Mouse (Mus musculus) ES-E14 (cell line): ENCODE measurements around the gene Atf7ip. TPM values are rescaled to one million over a fixed set of nuclear protein-coding genes. Genes with fewer than 3 reads are reported as not detected.

ENCODE experiments used
- DNase-seq: peaks from one replicate; pipeline ENCODE4 v3.0.0-alpha.2; 2013; ENCODE audit warnings: low read depth, low spot score
- H3K27ac ChIP-seq: 2 replicates; pipeline ENCODE4 v1.5.1; 2012; ENCODE audit warnings: low read depth, mild to moderate bottlenecking, low read length, moderate library complexity, mixed read lengths; ENCODE audit not compliant: poor library complexity, insufficient read depth, severe bottlenecking
- H3K36me3 ChIP-seq: 2 replicates; pipeline ENCODE4 v1.6.1; 2012; ENCODE audit warnings: mild to moderate bottlenecking, low read length, moderate library complexity, mixed read lengths; ENCODE audit not compliant: control insufficient read depth, poor library complexity, insufficient read depth, severe bottlenecking
- H3K4me1 ChIP-seq, 2 experiments: fragments of 150-350 bp in 1 of 2; sonication (generic) in 1 of 2; 2 replicates each; pipeline ENCODE4 v1.6.1; 2012; ENCODE audit warnings: low read length in 2 of 2, mild to moderate bottlenecking in 1 of 2, mixed read lengths in 1 of 2; ENCODE audit not compliant: control insufficient read depth in 2 of 2, insufficient read depth in 2 of 2, poor library complexity in 1 of 2
- H3K4me3 ChIP-seq, 2 experiments: fragments of 150-350 bp in 1 of 2; sonication (generic) in 1 of 2; 2 replicates each; pipeline ENCODE4 v1.5.1; 2012; ENCODE audit warnings: low read length in 2 of 2, low read depth in 1 of 2, mild to moderate bottlenecking in 1 of 2, mixed read lengths in 1 of 2; ENCODE audit not compliant: insufficient read depth in 1 of 2, poor library complexity in 1 of 2, severe bottlenecking in 1 of 2
- H3K9ac ChIP-seq: 2 replicates; pipeline ENCODE4 v1.6.1; 2012; ENCODE audit warnings: low read depth, mild to moderate bottlenecking, low read length, mixed read lengths; ENCODE audit not compliant: poor library complexity, insufficient read depth, severe bottlenecking
- H3K9me3 ChIP-seq: fragments of 150-350 bp; sonication (generic); 2 replicates; pipeline ENCODE4 v1.6.1; 2012; ENCODE audit warnings: low read depth, mild to moderate bottlenecking, low read length; ENCODE audit not compliant: control insufficient read depth, insufficient read depth
- CHD2 ChIP-seq: IDR thresholded peaks from 2 replicates; pipeline ENCODE4 v1.6.1; 2014; ENCODE audit warnings: mild to moderate bottlenecking, low read depth, low read length, inconsistent platforms
- HCFC1 ChIP-seq: IDR thresholded peaks from 2 replicates; pipeline ENCODE4 v1.6.1; 2012; ENCODE audit warnings: low read length, inconsistent platforms, borderline replicate concordance; ENCODE audit not compliant: insufficient read depth
- MAFK ChIP-seq: IDR thresholded peaks from 2 replicates; pipeline ENCODE4 v1.6.1; 2014; ENCODE audit warnings: mild to moderate bottlenecking, low read depth, low read length, inconsistent platforms; ENCODE audit not compliant: insufficient read depth
- ZC3H11A ChIP-seq: IDR thresholded peaks from 2 replicates; pipeline ENCODE4 v1.6.1; 2012; ENCODE audit warnings: low read depth, mild to moderate bottlenecking, inconsistent platforms, low read length, borderline replicate concordance
- ZNF384 ChIP-seq: IDR thresholded peaks from 2 replicates; pipeline ENCODE4 v1.6.1; 2012; ENCODE audit warnings: low read depth, low read length, inconsistent platforms
- in situ Hi-C, 2 experiments: fragments of 600-800 bp; cut with MboI; formaldehyde crosslinking; loops; one replicate each; pipeline ENCODE4 v1.15.1; 2025; ENCODE audit warnings: low sequenced_read_pairs in 2 of 2, inconsistent platforms in 1 of 2; ENCODE audit not compliant: unreplicated experiment in 2 of 2
- total RNA-seq: library from RNA; depleted of rRNA; stranded (reverse); fragments of 300-350 nt; gene quantifications from 2 replicates; pipeline ENCODE4 v1.2.3, GENCODE M21; 2012

The Atf7ip gene
- total RNA-seq, 1 experiment, result 26.8 TPM

GRCm38 (mm10) chr6:136535176-136535575 lies 29.2 kb downstream of the Atf7ip start:
- Histone ChIP-seq H3K9me3 (no peaks in the 10 kb centered on the region), H3K27ac (no peak overlapping the region), H3K36me3 (peaks cover 2% of the 10 kb centered on the region), H3K4me3 (no peak overlapping the region), H3K4me1 (peaks cover 5 to 6% of the 10 kb centered on the region in 2 experiments; a peak in 2 of 4 replicates), H3K9ac (no peak overlapping the region)
- DNase-seq, result no peak
- in situ Hi-C loops, result no loop called here
- TF ChIP-seq MAFK, result no peak
- TF ChIP-seq CHD2, result no peak
- no peak for TF ChIP-seq ZNF384
- no peak for TF ChIP-seq HCFC1
- no peak for TF ChIP-seq ZC3H11A

- H3K9me3 ChIP-seq, result no peaks in the 10 kb centered on the region
- peaks cover 2% of the 10 kb centered on the region for H3K36me3 ChIP-seq
- H3K9ac ChIP-seq, result no peak overlapping the region
- no peak overlapping the region for H3K4me3 ChIP-seq
- no peak overlapping the region for H3K27ac ChIP-seq
- no peak for DNase-seq
- no peak for TF ChIP-seq MAFK
- no peak for TF ChIP-seq HCFC1
- no peak for TF ChIP-seq CHD2
- no peak for TF ChIP-seq ZNF384
- H3K4me1 ChIP-seq, result peaks cover 2 to 6% of the 10 kb centered on the region in 2 experiments; a peak in 3 of 4 replicates
- in situ Hi-C loops, result no loop called here
Observed at GRCm38 (mm10) chr6:136536121-136536520, 30.2 kb downstream of the Atf7ip start.

- DNase-seq, result no peak
- TF ChIP-seq HCFC1, result no peak
- TF ChIP-seq ZC3H11A, result no peak
- TF ChIP-seq ZNF384, result no peak
- no peak for TF ChIP-seq CHD2
- TF ChIP-seq MAFK, result no peak
- no peaks in the 10 kb centered on the region for H3K36me3 ChIP-seq
- H3K4me3 ChIP-seq, result no peak overlapping the region
- no peaks in the 10 kb centered on the region for H3K9me3 ChIP-seq
- H3K27ac ChIP-seq, result no peak overlapping the region
- no peak overlapping the region for H3K9ac ChIP-seq
- peaks cover 3 to 13% of the 10 kb centered on the region in 2 experiments for H3K4me1 ChIP-seq
- in situ Hi-C loops, result loop anchor here in 1 of 2 experiments (10.0 kb wide), 1 partner anchor 117 kb away; no protein-coding TSS in a partner anchor
Observed at GRCm38 (mm10) chr6:136541350-136541749, 35.4 kb downstream of the Atf7ip start.

- in situ Hi-C loops, result loop anchor here in 1 of 2 experiments (10.0 kb wide), 1 partner anchor 117 kb away; no protein-coding TSS in a partner anchor
- no peaks in the 10 kb centered on the region for H3K9me3 ChIP-seq
- DNase-seq, result no peak
- H3K9ac ChIP-seq, result no peak overlapping the region
- no peak overlapping the region for H3K27ac ChIP-seq
- no peak for TF ChIP-seq CHD2
- TF ChIP-seq HCFC1, result no peak
- no peak for TF ChIP-seq ZC3H11A
- TF ChIP-seq ZNF384, result no peak
- no peak for TF ChIP-seq MAFK
- H3K36me3 ChIP-seq, result no peaks in the 10 kb centered on the region
- no peak overlapping the region for H3K4me3 ChIP-seq
- peaks cover 3 to 19% of the 10 kb centered on the region in 2 experiments for H3K4me1 ChIP-seq
Observed at GRCm38 (mm10) chr6:136542105-136542504, 36.1 kb downstream of the Atf7ip start.

- in situ Hi-C loops, result loop anchor here in 1 of 2 experiments (10.0 kb wide), 1 partner anchor 118 kb away; no protein-coding TSS in a partner anchor
- Histone ChIP-seq H3K27ac (no peak overlapping the region), H3K36me3 (no peaks in the 10 kb centered on the region), H3K4me3 (no peak overlapping the region), H3K9me3 (no peaks in the 10 kb centered on the region), H3K9ac (no peak overlapping the region), H3K4me1 (peaks cover 3 to 20% of the 10 kb centered on the region in 2 experiments)
- no peak for TF ChIP-seq CHD2
- TF ChIP-seq HCFC1, result no peak
- TF ChIP-seq ZC3H11A, result no peak
- no peak for TF ChIP-seq MAFK
- TF ChIP-seq ZNF384, result no peak
- DNase-seq, result no peak
Observed at GRCm38 (mm10) chr6:136543164-136543563, 37.2 kb downstream of the Atf7ip start.
